Mouse (Mus musculus): Measurements from ENCODE around the gene Foxa1. TPM values are rescaled to one million over a fixed set of nuclear protein-coding genes. Genes with fewer than 3 reads are reported as not detected.

Foxa1 gene
- polyA plus RNA-seq, 1 experiment: 28.5 TPM

GRCm38 (mm10) chr12:57505329-57505728 lies 41.4 kb downstream of the Foxa1 start:
- DNase-seq: no peak
- Histone ChIP-seq H3K4me1 (ENCODE audit: control insufficient read depth, insufficient read depth, low read length) (no peaks in the 10 kb centered on the region), H3K4me3 (replicated peaks; ENCODE audit: extremely low read depth, low read depth, low read length) (no peak overlapping the region)
- WGBS: 53% methylated on average over 7 of the region's 7 CpGs
- TF ChIP-seq CTCF (IDR thresholded peaks at IDR 0.05; ENCODE audit: insufficient read depth, low read length) (no peak), POLR2A (IDR thresholded peaks at IDR 0.05; ENCODE audit: borderline replicate concordance, extremely low read depth, low read depth, low read length) (no peak)

GRCm38 (mm10) chr12:57500246-57500645 lies 46.5 kb downstream of the Foxa1 start:
- DNase-seq: no peak
- no peak overlapping the region for H3K4me3 ChIP-seq (replicated peaks; ENCODE audit: extremely low read depth, low read depth, low read length)
- H3K4me1 ChIP-seq (ENCODE audit: control insufficient read depth, insufficient read depth, low read length): no peaks in the 10 kb centered on the region
- TF ChIP-seq POLR2A (IDR thresholded peaks at IDR 0.05; ENCODE audit: borderline replicate concordance, extremely low read depth, low read depth, low read length): no peak
- TF ChIP-seq CTCF (IDR thresholded peaks at IDR 0.05; ENCODE audit: insufficient read depth, low read length): no peak
- WGBS: 67% methylated on average over 7 of the region's 7 CpGs

- peak; percentile 48 for DNase-seq
- WGBS: 58% methylated on average over 6 of the region's 6 CpGs
- Histone ChIP-seq H3K4me1 (ENCODE audit: control insufficient read depth, insufficient read depth, low read length) (no peaks in the 10 kb centered on the region), H3K4me3 (replicated peaks; ENCODE audit: extremely low read depth, low read depth, low read length) (no peak overlapping the region)
- TF ChIP-seq CTCF (IDR thresholded peaks at IDR 0.05; ENCODE audit: insufficient read depth, low read length) (no peak), POLR2A (IDR thresholded peaks at IDR 0.05; ENCODE audit: borderline replicate concordance, extremely low read depth, low read depth, low read length) (peak; percentile 59; the same call in 1 of the 2 replicates)
Observed at GRCm38 (mm10) chr12:57496347-57497119, 50.2 kb downstream of the Foxa1 start.

Other genes with a start within 250 kb of the Foxa1 start
- gene Ttc6, start 17.2 kb upstream of the Foxa1 start, polyA plus RNA-seq (2012; rRNA removed): 3.5 and 5.2 TPM in 2 replicates